Mouse (Mus musculus): ENCODE results near the gene Phtf2. TPM values are rescaled to one million over a fixed set of nuclear protein-coding genes. Genes with fewer than 3 reads are reported as not detected.
A peak's percentile ranks its signal among the peaks of the same experiment; 100 is the strongest.

Phtf2 gene
- 100 to 1,000 TPM; 159 to 188 (median 172) TPM for total RNA-seq (2022)

- peak; percentile 98 for DNase-seq (ENCODE audit: low spot score in 2 of 2)
These were observed at the start of gene Phtf2, which contains the start of gene Tmem60 for GRCm38 (mm10) chr5:20881915-20882800. TSS of gene Phtf2 (minus strand) at chr5:20882124. TSS of gene Tmem60 (plus strand) at chr5:20882191.

GRCm38 (mm10) chr5:20931300-20931699 is 49.4 kb upstream of the Phtf2 start:
- DNase-seq (ENCODE audit: low spot score in 2 of 2), result no peak

DNA sequence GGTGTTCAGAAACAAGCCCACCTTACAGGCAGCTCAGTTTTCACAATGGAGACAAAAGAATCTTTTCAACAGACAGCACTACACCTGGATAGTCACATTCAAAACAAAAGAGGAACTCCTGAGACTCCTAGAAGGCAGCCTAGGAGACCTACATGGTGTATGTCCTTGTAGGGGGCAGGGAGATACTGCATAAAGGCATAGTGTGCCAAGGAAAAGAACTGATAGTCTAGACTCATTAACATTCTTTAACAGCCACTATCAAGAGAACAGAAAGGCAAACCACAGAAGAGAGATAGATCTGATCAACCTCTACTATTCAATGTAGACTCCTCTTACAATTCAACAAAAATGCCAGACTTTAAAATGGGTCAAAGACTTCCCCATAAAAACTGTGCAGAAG is 48.5 kb upstream of the Phtf2 start:
- DNase-seq (ENCODE audit: low spot score in 2 of 2), result no peak

DNA sequence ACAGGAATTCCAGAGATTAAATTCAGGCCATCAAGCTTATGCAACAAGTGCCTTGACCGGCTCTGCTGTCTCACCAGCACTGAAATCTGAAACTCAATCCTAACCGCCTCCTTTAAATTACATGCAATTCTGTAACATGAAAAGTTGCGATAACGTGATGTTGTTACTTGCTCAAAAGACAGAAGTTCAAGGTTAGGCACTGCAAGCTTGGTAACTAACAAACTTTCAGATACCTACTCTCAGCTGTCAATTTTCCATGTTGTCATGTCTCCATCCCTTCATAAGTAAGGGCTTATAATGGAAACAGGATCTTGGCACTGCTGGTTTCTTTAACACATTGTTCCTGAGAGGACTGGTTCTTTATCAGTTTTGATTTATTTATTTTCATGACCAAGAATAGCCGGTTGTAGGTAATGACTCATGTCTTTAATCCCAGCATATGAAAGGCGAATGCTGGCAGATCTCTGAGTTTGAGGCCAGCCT is 47.8 kb upstream of the Phtf2 start:
- DNase-seq (ENCODE audit: low spot score in 2 of 2), result no peak

DNA sequence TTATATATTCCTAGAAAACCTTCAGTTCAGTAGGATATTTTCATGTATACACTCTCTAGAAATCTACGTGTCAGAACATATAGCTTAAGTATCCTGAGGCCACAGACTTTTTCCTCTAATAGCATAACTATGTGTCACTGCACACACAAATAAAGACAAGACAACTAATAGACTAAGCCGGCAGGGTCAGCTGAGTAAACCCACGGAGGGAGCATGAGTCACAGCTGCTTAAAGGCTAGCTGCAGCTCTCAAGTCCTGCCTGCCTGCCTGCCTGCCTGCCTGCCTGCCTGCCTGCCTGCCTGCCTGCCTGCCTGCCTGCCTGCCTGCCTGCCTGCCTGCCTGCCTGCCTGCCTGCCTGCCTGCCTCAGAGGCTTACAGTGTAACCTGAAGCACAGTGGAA is 43.5 kb upstream of the Phtf2 start:
- DNase-seq (ENCODE audit: low spot score in 2 of 2), result no peak

DNA sequence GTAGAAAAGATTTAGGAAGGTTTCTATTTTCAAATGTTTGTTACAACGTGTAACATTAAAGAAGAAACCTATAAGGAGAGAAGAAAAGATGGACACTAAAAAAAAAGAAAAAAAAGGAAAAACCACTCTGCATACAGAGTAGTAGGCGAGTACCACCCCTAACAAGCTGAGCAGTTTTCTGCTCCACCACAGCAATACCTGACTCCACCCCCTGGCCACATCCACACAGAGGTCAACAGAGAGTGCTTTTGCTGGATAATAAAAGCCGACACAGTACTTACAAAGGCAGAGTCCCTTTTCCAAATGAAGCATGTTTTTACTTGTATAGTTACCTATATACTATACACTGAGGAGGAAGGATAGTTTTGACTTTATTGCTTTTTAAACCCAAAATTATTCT is 42.7 kb upstream of the Phtf2 start:
- no peak for DNase-seq (ENCODE audit: low spot score in 2 of 2)

DNA sequence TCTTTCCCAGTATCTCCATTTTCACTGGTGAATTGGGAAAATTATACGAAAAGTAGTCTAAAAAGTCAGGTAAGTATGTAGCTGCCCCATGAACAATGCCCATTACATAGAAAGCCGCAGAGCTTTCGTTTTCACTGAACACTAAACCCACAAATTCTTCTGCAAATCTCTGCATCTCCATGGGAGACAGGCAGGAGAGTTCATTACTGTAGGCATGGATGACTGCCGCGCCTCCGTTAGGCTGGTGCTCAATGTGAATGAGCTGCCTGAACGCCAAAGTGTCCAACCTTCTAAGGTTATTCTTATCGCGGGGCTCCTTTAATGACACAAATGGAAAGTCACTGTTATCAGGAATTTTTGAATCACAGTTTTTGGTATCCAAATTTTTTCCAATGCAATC is 37.6 kb upstream of the Phtf2 start:
- DNase-seq (ENCODE audit: low spot score in 2 of 2), result no peak

DNA sequence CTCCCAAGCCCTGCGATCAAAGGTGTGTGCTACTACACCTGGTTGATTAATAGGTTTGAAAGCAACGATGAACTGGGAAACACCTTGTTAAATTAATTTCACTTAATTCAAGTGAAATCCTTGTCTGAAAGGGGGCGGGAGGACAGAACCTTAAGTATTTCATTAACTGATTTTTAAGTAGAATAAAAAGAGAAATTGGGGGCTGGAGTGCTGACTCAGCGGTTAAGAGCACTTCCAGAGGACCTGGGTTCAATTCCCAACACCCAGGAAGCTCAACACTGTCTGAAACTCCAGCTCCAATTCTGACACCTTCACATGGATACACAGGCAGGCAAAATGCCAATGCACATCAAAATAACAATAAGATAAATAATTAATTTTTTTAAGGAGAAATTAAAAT is 37.0 kb upstream of the Phtf2 start:
- DNase-seq (ENCODE audit: low spot score in 2 of 2), result no peak

DNA sequence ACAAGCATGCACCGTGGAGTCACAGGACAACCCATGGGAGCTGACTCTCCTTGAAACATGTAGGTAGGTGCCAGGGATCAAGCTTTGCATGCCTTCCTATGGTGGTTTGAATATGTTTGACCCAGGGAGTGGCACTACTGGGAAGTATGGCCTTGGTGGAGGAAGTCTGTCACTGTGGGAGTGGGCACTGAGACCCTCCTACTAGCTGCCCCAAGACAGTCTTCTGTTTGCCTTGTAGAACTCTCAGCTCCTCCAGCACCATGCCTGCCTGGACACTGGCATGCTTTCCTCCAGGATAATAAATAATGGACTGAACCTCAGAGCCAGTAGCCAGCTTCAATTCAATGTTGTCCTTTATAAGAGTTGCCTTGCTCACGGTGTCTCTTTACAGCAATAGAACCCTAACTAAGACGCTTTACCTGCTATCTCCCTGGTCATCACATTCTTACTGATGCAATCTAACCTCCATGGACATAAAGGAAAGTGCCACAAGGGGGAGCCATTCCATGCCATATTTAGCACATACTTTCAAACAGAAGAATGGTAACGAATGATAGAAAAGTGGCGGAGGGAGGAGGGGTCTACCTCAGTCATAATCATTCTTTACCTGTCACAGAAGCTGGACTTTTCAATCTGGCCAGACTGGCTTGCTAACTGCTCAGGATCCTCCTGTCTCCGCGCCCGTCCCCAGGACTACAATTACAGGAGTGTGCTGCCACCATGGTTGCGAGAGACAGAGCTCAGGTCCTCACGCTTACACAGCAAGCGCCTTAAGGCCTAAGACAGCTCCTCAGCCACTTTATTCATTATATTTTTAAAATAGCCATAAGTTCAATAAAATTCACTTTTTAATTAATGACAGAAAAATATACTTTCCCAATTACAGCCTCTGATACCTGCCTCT is 31.7 kb upstream of the Phtf2 start:
- DNase-seq (ENCODE audit: low spot score in 2 of 2), result peak; percentile 39 to 50

DNA sequence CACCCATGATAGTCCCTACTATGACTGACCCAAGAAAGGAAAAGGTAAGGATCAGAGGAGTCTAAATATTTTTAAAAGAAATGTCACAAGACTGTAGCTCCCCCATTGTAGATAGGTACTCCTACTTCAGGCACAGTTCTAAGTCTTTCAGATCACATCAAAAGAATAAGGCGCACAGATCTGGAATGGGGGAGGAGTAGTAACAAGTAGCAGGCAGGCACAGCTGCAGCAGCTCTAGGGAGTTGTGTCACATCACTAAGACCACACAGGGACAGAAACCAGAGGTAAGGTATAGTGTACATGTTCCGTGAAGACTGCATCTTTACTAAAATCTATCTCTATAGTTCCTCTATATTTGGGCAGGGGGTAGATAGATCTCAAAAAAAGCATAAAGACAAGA is 29.8 kb upstream of the Phtf2 start:
- DNase-seq (ENCODE audit: low spot score in 2 of 2), result no peak

DNA sequence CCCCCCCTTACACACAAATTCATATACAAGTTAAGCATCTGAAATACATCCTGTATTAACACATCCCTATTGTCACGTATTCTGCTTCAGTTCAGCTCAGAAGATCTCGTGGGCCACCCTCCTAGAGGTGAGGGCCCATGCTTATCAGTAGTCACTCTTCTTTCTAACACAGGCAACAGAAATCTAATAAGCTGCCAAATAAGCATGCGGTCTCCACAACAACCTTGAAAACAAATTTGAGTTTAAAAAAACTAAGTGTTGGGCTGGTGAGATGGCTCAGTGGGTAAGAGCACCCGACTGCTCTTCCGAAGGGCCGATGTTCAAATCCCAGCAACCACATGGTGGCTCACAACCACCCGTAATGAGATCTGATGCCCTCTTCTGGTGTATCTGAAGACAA is 24.3 kb upstream of the Phtf2 start:
- DNase-seq (ENCODE audit: low spot score in 2 of 2), result no peak

DNA sequence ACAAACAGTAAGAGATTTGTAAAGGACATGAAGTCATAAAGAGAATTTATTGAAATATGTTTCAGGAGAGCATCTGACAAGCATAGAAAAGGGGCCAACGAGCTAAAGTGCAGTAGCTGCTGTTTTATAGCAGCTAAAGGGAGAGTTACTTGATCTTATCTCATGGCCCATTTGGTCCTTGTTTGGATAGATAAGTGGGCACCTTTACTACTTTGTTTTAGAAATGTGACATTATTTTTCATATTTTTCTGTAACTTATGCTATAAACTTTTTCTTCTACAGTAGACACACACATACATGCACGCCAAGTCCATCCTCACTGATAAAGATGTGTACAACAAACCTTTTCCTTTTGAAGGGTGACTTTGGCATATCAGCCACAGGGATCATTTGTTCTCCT is 23.5 kb upstream of the Phtf2 start:
- no peak for DNase-seq (ENCODE audit: low spot score in 2 of 2)

DNA sequence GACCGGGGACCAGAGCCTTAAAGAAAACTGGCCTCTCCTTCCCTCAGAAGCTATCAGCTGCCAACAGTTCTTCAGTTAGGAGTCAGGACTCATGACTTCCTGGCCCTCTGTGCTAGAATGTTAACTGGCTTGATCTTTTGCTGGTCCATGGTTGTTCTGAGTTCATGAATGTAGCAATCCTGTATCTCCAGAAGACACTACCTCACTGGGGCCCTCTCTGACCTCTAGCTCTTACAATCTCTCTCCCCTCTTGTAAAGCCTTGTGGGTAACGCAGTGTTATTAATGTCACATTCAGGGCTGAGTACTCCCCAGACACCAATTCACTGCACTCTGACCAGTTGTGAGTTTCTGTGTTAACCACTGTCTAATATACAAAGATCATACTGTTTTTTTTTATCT is 22.7 kb upstream of the Phtf2 start:
- DNase-seq (ENCODE audit: low spot score in 2 of 2), result no peak

DNA sequence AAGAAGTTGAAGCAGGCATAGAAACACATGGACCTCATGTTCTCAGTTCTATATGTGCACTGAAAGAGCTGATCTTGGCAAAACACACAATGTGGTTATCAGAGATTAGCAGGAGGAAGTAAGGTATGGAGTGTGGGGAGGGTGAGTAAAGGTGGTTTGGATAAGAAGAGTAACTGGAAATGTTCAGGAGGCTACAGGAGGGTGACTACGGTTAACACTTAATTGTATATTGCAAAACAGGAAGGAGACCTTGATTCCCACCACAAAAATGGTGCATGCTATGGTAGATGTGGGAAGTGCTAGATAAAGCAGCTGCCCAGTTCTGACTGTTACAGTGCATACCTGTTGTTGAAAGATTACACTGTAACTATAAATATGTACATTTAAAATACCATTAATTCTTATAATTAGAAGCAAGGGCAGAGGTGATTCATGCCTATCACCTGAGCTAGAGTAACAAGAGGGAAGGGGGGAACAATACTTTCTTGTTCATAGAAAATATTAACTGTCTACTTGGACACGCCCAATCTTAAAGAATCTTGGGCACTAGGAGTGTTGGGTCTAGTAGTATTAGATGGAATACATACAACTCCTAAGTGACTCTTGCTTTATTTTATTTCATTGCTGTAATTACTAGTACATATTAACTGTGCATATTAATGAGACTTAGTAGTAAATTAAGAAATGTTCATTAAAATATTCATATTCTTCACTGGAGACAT is 15.7 kb upstream of the Phtf2 start:
- DNase-seq (ENCODE audit: low spot score in 2 of 2), result no peak

GRCm38 (mm10) chr5:20884036-20884620 is 2.2 kb upstream of the Phtf2 start:
- no peak for DNase-seq (ENCODE audit: low spot score in 2 of 2)

GRCm38 (mm10) chr5:20880797-20881775 is 838 bp downstream of the Phtf2 start:
- DNase-seq (ENCODE audit: low spot score in 2 of 2), result peak; percentile 24 to 49

DNA sequence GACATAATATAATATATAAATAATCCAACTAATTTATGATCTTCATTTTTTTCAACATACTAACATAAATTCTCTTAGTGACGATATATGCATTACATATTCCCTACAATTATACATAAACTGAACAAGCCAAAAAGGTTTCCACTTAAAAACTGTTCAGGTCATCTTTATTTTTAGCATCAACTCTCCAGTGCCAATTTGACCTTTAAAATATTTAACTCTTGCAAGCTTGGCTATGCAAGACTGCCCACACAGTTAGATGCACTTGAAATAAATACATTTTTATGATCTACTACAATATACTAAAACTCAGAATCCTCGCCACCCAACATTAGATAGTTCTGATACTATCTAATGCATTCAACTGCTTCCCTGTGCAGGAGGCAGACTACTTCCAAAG is 1.5 kb downstream of the Phtf2 start:
- no peak for DNase-seq (ENCODE audit: low spot score in 2 of 2)

DNA sequence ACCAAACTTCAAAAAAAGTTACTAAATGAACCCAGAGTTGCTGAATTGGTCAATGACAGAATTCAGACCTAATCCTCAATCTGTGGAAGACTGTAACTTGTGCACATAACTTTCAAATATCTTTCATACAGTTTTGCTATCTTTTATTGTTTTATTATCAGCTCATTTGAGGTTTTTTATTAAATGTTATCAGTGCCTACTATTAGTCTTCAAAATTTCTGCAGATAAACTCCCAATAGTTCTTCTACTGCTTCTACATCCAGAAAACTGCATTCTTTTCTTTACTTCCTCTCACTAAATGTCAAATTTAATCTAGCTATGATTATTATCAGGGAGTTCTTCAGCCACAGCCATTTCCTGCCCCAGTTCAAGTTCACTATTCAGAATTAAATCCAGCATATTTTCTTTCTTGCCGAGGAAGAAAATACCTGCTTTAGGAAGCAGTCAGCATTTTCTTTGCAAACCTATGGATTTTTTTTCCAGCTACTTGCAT is 4.9 kb downstream of the Phtf2 start:
- no peak for DNase-seq (ENCODE audit: low spot score in 2 of 2)

- no peak for DNase-seq (ENCODE audit: low spot score in 2 of 2)
These were observed 8.8 kb downstream of the Phtf2 start for GRCm38 (mm10) chr5:20873146-20873545.

Data from gastrocnemius, adult 8-10 months (tissue).